ENCODE assay signal across 9 mouse cellular contexts in genomic region chr1:74894966-74895365, GRCm38 (mm10). TPM values are rescaled to one million over a fixed set of nuclear protein-coding genes. Genes with fewer than 3 reads are reported as not detected.
DNase-seq lines count a peak whose midpoint lies in the region.
"Had no signal": no experiment of that assay in that cellular context is flagged by ENCODE, and none has a peak within 500 bp of the region (broad histone marks: within the 10 kb centered on the region; RNA-seq: fewer than 3 reads in every experiment).

No protein-coding gene starts in this region.

- peaks cover 38% of the 10 kb centered on the region for H3K4me1 ChIP-seq in embryonic facial prominence, embryonic 10.5 days

- peaks cover 100% of the 10 kb centered on the region for H3K27me3 ChIP-seq in embryonic facial prominence, embryonic 10.5 days (replicated peaks; ENCODE audit: low read depth, poor library complexity, severe bottlenecking)

- H3K4me3 ChIP-seq in embryonic facial prominence, embryonic 10.5 days = no peak overlapping the region
- H3K4me3 ChIP-seq: heart, embryonic 15.5 days had no signal

- H3K9me3 ChIP-seq in embryonic facial prominence, embryonic 10.5 days = no peaks in the 10 kb centered on the region
- H3K9me3 ChIP-seq: heart, embryonic 15.5 days had no signal

- no peak overlapping the region for H3K27ac ChIP-seq in embryonic facial prominence, embryonic 10.5 days (replicated peaks)
- H3K27ac ChIP-seq: heart, embryonic 15.5 days had no signal

- no peaks in the 10 kb centered on the region for H3K36me3 ChIP-seq in embryonic facial prominence, embryonic 10.5 days (replicated peaks)
- H3K36me3 ChIP-seq: heart, embryonic 15.5 days had no signal

- 19% methylated on average over 4 of the region's 4 CpGs for WGBS in embryonic facial prominence, embryonic 10.5 days

- DNase-seq in gastrocnemius, adult 18-20 months (ENCODE audit: low spot score) = peak; percentile 40
- no peak for DNase-seq in gastrocnemius, postnatal 25 days
- peak; percentile 64 for DNase-seq in A20 (ENCODE audit: low read depth, low spot score)
- DNase-seq in adrenal gland, postnatal 14 days = peak; percentile 83
- peak; percentile 80 for DNase-seq in embryonic facial prominence, embryonic 10.5 days (ENCODE audit: low spot score)
- peak; percentile 78 to 84 for DNase-seq in kidney, postnatal 4 days
- DNase-seq in lung, postnatal 36 days = peak; percentile 72
- DNase-seq in spleen, postnatal 4 days (ENCODE audit: low spot score in 2 of 2) = peak; percentile 33 to 78

RNA-seq across cellular contexts. Expression of gene Cryba2, which starts 2.0 kb away (rescaled TPM):
- not detected for total RNA-seq in gastrocnemius, adult 18-20 months (2021)
- not detected for total RNA-seq in gastrocnemius, postnatal 25 days (2021)
- 0.44 and 1.2 TPM in 2 replicates for total RNA-seq in adrenal gland, postnatal 14 days (2021)
- polyA plus RNA-seq in embryonic facial prominence, embryonic 10.5 days (2016; fragmentation: Nextera tagmentation; extraction: Ambion mirVana) = not detected in 2 replicates
- polyA plus RNA-seq: heart, embryonic 15.5 days had no signal

RNA-seq across cellular contexts. Expression of gene Fev, which starts 9.7 kb away (rescaled TPM):
- not detected for total RNA-seq in gastrocnemius, adult 18-20 months (2021)
- total RNA-seq in gastrocnemius, postnatal 25 days (2021) = not detected
- 1.0 and 1.8 TPM in 2 replicates for total RNA-seq in adrenal gland, postnatal 14 days (2021)
- not detected in 2 replicates for polyA plus RNA-seq in embryonic facial prominence, embryonic 10.5 days (2016; fragmentation: Nextera tagmentation; extraction: Ambion mirVana)

RNA-seq across cellular contexts. Expression of gene Cdk5r2, which starts 40.2 kb away (rescaled TPM):
- total RNA-seq in gastrocnemius, adult 18-20 months (2021) = not detected
- total RNA-seq in gastrocnemius, postnatal 25 days (2021) = not detected
- 4.1 and 5.8 TPM in 2 replicates for total RNA-seq in adrenal gland, postnatal 14 days (2021)
- 0.21 and 0.39 TPM in 2 replicates for polyA plus RNA-seq in embryonic facial prominence, embryonic 10.5 days (2016; fragmentation: Nextera tagmentation; extraction: Ambion mirVana)
- polyA plus RNA-seq: heart, embryonic 15.5 days had no signal

RNA-seq across cellular contexts. Expression of gene Cfap65, which starts 40.4 kb away (rescaled TPM):
- not detected for total RNA-seq in gastrocnemius, adult 18-20 months (2021)
- not detected for total RNA-seq in gastrocnemius, postnatal 25 days (2021)
- not detected in 2 replicates for total RNA-seq in adrenal gland, postnatal 14 days (2021)
- 0.08 TPM in 1 of 2 replicates, not detected in the other for polyA plus RNA-seq in embryonic facial prominence, embryonic 10.5 days (2016; fragmentation: Nextera tagmentation; extraction: Ambion mirVana)
- polyA plus RNA-seq: heart, embryonic 15.5 days had no signal

RNA-seq across cellular contexts. Expression of gene Ihh, which starts 56.5 kb away (rescaled TPM):
- total RNA-seq in gastrocnemius, adult 18-20 months (2021) = under 1 TPM; 0.16 to 0.26 TPM
- under 1 TPM in 1 of 2 experiments, not detected in 1; 0.15 TPM for total RNA-seq in gastrocnemius, postnatal 25 days (2021)
- total RNA-seq in adrenal gland, postnatal 14 days (2021) = 0.22 TPM in 1 of 2 replicates, not detected in the other
- 0.11 TPM in 1 of 2 replicates, not detected in the other for polyA plus RNA-seq in embryonic facial prominence, embryonic 10.5 days (2016; fragmentation: Nextera tagmentation; extraction: Ambion mirVana)
